Mouse (Mus musculus) left cerebral cortex, postnatal 10 days (tissue): ENCODE data around the gene Ddx43. TPM values are rescaled to one million over a fixed set of nuclear protein-coding genes. Genes with fewer than 3 reads are reported as not detected.
"Not testable (repeated sequence)": the region's sequence is repeated elsewhere in the genome, so short reads cannot be mapped to it uniquely, and the experiment has no call there.

Experiments used
- DNase-seq, 2 experiments: peaks; one replicate each; pipeline ENCODE4 v3.0.0; 2021 to 2022; ENCODE audit warnings: low spot score in 2 of 2, mixed read lengths in 1 of 2; ENCODE audit errors: extremely low spot score in 1 of 2
- intact Hi-C: fragments of 180-260 bp; cut with DNase I; formaldehyde crosslinking; loops from one replicate; pipeline ENCODE4 v1.15.1; 2025
- total RNA-seq, 2 experiments: library from RNA; stranded (reverse); gene quantifications; 2 replicates each; pipeline ENCODE4 v1.2.3; 2021

Gene Ddx43
- total RNA-seq, result not detected

DNA sequence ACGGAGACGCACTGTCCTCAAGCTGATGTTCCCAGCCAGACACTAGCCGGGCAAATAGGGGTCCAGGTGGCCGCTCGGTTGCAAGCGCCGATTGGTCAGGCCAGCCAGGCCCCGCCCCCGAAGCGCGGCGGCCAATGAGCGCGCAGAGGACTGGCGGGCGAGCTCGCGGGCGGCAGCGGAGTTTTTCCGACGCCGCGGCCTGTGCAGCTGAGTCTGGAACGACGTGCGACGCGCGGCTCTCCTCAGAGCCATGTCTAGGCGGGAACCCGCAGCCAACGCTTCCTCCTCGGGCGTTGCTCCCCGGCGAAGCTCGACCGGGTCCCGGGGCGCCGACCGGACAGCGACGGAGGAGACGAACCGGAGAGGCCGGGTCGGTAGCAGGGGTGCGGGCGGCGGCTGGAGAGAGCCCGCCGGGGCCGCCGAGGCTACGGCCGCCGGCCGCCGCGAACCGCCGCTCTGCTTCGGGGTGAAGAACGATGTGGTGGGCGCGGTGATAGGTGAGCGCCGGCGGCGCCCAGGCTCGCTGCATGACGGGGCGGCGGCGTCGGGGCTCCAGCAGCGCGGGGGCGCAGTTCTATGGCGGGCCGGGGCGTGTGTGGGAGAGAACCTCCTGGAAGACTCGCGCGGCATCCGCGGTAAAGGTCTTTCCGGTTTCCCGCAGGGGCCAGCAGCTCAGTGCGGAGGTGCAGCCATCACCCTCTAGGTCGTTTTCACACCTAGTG, at the start of gene Ddx43:
TSS of gene Ddx43 (plus strand) at position 148 of the 722 bp plus-strand sequence.
- intact Hi-C loops, result no loop called here

DNA sequence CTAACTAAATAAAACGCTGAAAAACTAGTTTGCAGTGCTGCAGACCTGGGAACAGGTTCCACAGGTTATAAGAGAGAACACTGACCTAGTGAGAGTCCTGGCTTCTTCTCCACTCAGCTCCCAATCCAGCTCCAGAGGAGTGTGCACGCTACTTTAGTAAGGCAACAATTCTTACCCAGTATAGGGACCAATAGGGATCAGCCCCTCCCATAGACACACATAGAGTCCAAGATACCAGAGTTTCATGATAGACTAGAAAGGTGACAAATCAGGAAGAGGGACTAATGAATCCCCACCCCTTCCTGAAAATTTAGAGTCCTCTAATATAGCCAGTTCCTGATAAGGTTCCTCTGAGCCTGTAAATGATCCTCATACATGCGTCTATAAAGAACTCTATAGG, 48.6 kb upstream of the Ddx43 start:
- intact Hi-C loops, result no loop called here
- DNase-seq, result no peak

More for the DNA sequence above, at the start of gene Ddx43:
- peak; percentile 4 to 67 for DNase-seq

DNA sequence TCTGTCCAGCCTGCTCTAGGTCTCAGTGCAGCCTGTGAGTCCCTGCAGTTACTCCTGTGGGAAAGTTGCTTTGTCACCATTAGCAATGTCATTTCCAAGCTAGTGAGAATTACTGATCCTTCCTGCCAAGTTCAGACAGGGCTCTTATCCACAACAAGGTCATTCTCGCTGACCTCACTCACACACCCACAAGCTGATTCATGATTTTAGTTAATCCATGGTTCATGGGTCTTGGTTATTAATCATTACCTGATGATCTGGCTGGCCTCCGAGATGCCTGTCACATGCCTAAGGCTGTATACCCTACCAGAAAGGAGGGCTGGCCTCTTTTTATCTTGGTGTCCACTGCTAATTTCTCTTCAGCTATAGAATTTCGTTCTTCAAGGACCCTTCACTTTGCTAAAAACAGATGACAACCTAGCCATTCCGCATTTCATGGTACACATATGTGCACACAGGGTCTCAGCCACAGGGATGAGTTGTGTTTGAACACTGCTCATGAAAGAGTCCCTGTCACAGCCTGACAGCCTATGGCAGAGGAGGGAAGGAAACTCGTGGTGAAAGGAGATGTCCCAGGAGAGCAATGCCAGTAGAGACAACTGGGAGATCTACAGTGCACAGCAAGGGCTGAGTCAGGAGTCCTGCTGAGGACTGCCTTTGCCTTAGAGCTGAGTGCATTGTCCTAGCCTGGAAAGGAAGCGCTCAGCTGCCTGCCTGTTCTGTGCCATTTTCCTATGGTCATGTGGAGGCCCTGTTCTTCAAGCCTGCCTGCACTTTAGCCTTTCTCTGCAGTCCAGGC, 47.2 kb upstream of the Ddx43 start:
- DNase-seq, intact Hi-C loops: not testable (repeated sequence)

- DNase-seq, intact Hi-C loops: not testable (repeated sequence)
These were observed 46.4 kb upstream of the Ddx43 start for GRCm38 (mm10) chr9:78349141-78349540.

GRCm38 (mm10) chr9:78350007-78350406, 45.6 kb upstream of the Ddx43 start:
- DNase-seq, intact Hi-C loops: not testable (repeated sequence)

DNA sequence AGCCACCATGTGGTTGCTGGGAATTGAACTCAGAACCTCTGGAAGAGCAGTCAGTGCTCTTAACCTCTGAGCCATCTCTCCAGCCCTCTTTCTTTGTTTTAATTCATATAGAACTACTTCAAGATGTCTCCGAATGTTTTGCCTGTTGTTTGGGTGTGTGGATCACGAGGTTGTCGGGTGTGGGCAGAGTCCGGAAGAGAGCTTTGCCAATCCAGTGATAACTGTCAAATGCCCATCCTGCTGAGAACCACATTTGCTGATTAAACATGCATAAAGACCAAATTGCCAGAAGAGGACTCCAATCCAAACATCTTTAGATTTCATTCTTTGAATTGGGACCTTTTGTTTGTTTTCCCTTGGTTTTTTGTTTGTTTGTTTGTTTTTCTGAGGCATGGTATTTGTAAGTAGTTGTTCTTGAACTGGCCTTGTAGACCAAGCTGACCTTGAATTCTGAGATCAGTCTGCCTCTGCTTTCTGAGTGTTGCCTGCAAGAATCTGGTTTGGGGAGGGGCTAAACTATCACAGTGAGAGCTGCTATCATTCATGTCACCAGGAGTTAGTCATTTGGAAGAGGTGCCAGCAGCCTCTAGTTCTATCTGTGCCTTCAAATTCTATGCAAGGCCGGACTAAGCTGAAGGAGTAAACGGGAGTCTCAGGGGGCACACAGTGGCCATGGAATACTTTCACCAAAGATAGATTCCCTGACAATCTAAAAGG, 43.9 kb upstream of the Ddx43 start:
- intact Hi-C loops, result no loop called here
- DNase-seq, result no peak

DNA sequence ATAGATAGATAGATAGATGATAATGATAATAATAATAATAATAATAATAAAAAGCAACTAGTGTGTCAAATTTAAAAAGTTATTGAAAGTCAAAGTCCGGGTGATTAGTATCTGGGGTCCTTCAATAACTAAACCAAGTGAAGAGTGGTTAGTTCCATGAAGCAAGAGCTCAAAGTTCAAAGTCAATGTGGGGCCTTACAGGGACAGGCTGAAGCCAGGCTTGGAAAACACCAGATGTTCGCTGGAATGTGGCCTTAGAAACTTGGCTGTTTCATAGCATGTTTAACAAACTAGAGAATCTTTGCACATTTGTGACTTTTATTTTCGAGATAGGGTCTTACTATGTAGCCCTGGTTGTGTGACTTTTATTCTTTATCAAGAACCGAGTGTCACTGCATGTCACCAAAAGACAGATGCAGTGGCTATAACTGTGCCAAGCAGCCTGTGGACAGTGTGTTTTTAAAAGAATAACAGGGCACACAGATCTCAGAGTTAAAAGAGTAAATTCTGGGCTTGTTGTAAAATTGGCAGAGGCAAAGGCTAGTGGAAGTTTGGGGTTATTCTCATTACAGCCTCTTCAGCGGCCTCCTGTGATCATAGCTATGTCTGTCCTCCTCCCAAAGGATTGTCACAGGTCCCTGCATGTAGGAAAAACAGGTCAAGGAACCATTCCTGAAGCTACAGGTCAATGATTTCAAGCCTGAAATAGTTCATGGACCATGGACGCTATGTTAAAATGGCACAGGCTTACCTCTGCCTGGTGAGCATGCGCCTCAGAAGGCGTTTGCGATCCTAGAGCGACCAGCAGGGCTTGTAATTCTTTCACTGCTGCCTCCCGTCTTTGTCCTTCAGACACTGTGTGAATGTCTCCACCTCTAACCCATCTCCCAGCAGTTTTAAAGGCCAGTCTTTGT, 40.7 kb upstream of the Ddx43 start:
- intact Hi-C loops, result loop anchor here (5.0 kb wide), 1 partner anchor 133 kb away; no protein-coding TSS in a partner anchor
- no peak for DNase-seq

GRCm38 (mm10) chr9:78355611-78356010, 40.0 kb upstream of the Ddx43 start, which contains the start of gene Gsta2:
Gsta2 (minus strand) TSS chr9:78355788.
- DNase-seq, result no peak
- intact Hi-C loops, result loop anchor here (5.0 kb wide), 1 partner anchor 133 kb away; no protein-coding TSS in a partner anchor

GRCm38 (mm10) chr9:78358053-78358452, 37.5 kb upstream of the Ddx43 start:
- intact Hi-C loops, result loop anchor here (5.0 kb wide), 1 partner anchor 136 kb away; no protein-coding TSS in a partner anchor
- DNase-seq, result peak in 1 of 2 experiments; percentile 73

GRCm38 (mm10) chr9:78359750-78360483, 35.7 kb upstream of the Ddx43 start:
- no peak for DNase-seq
- intact Hi-C loops, result loop anchor here (5.0 kb wide), 1 partner anchor 138 kb away; no protein-coding TSS in a partner anchor

DNA sequence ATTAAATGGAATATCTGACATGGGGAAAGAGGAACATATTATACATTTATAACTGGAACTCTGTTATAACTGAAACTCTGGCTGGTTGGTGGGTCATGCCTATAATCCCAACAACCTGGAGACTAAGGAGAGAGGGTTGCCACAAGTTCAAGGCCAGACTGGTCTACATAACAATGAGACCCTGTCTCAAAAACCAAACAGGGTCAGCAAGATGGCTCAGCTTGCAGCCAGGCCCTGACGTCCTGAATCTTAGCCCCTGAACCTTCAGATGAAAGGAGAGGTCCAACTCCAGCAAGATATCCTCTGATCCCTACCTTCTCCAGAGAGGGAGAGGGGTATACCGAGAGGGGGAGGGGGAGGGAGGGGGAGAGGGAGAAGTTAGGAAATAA, 35.1 kb upstream of the Ddx43 start:
- DNase-seq, result no peak
- intact Hi-C loops, result no loop called here

DNA sequence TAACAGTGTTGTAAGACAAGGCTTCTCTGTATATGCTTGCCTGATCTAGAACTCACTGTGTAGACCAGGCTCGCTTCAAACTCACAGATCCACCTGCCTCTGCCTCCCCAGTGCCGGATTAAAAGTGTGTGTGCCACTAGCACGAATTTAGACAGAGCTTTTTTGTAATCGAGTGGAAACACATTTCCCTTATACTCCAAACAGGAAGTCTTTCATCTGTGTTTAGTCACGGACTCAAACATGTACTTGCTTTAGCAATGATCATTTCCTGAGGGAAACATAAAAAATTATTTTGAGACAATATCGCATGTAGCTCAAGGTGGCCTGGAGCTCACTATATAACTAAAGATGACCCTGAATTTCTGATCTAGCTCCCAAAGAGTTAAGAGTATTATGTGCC, 32.2 kb upstream of the Ddx43 start:
- DNase-seq, result no peak
- intact Hi-C loops, result no loop called here

GRCm38 (mm10) chr9:78364701-78365100, 30.9 kb upstream of the Ddx43 start:
- intact Hi-C loops, result no loop called here
- DNase-seq, result no peak

- intact Hi-C loops, result no loop called here
- no peak for DNase-seq
These were observed 29.6 kb upstream of the Ddx43 start for GRCm38 (mm10) chr9:78365850-78366544.

- intact Hi-C loops, result not testable (repeated sequence)
- DNase-seq, result peak in 1 of 2 experiments; percentile 20
These were observed 27.6 kb upstream of the Ddx43 start, which contains the start of gene Dppa5a for GRCm38 (mm10) chr9:78367959-78368358. Dppa5a (minus strand) TSS chr9:78368177.

GRCm38 (mm10) chr9:78368671-78369293, 26.8 kb upstream of the Ddx43 start:
- DNase-seq, result no peak
- intact Hi-C loops, result no loop called here
